Mouse (Mus musculus) ES-E14 (cell line): Measurements from ENCODE around the gene Strn. TPM values are rescaled to one million over a fixed set of nuclear protein-coding genes. Genes with fewer than 3 reads are reported as not detected.

Experiments used
- DNase-seq: peaks from one replicate; pipeline ENCODE4 v3.0.0-alpha.2; 2013; ENCODE audit warnings: low read depth, low spot score
- H3K27ac ChIP-seq: 2 replicates; pipeline ENCODE4 v1.5.1; 2012; ENCODE audit warnings: low read depth, mild to moderate bottlenecking, low read length, moderate library complexity, mixed read lengths; ENCODE audit not compliant: poor library complexity, insufficient read depth, severe bottlenecking
- H3K36me3 ChIP-seq: 2 replicates; pipeline ENCODE4 v1.6.1; 2012; ENCODE audit warnings: mild to moderate bottlenecking, low read length, moderate library complexity, mixed read lengths; ENCODE audit not compliant: control insufficient read depth, poor library complexity, insufficient read depth, severe bottlenecking
- H3K4me1 ChIP-seq, 2 experiments: fragments of 150-350 bp in 1 of 2; sonication (generic) in 1 of 2; 2 replicates each; pipeline ENCODE4 v1.6.1; 2012; ENCODE audit warnings: low read length in 2 of 2, mild to moderate bottlenecking in 1 of 2, mixed read lengths in 1 of 2; ENCODE audit not compliant: control insufficient read depth in 2 of 2, insufficient read depth in 2 of 2, poor library complexity in 1 of 2
- H3K4me3 ChIP-seq, 2 experiments: fragments of 150-350 bp in 1 of 2; sonication (generic) in 1 of 2; 2 replicates each; pipeline ENCODE4 v1.5.1; 2012; ENCODE audit warnings: low read length in 2 of 2, low read depth in 1 of 2, mild to moderate bottlenecking in 1 of 2, mixed read lengths in 1 of 2; ENCODE audit not compliant: insufficient read depth in 1 of 2, poor library complexity in 1 of 2, severe bottlenecking in 1 of 2
- H3K9ac ChIP-seq: 2 replicates; pipeline ENCODE4 v1.6.1; 2012; ENCODE audit warnings: low read depth, mild to moderate bottlenecking, low read length, mixed read lengths; ENCODE audit not compliant: poor library complexity, insufficient read depth, severe bottlenecking
- H3K9me3 ChIP-seq: fragments of 150-350 bp; sonication (generic); 2 replicates; pipeline ENCODE4 v1.6.1; 2012; ENCODE audit warnings: low read depth, mild to moderate bottlenecking, low read length; ENCODE audit not compliant: control insufficient read depth, insufficient read depth
- CHD2 ChIP-seq: IDR thresholded peaks from 2 replicates; pipeline ENCODE4 v1.6.1; 2014; ENCODE audit warnings: mild to moderate bottlenecking, low read depth, low read length, inconsistent platforms
- HCFC1 ChIP-seq: IDR thresholded peaks from 2 replicates; pipeline ENCODE4 v1.6.1; 2012; ENCODE audit warnings: low read length, inconsistent platforms, borderline replicate concordance; ENCODE audit not compliant: insufficient read depth
- MAFK ChIP-seq: IDR thresholded peaks from 2 replicates; pipeline ENCODE4 v1.6.1; 2014; ENCODE audit warnings: mild to moderate bottlenecking, low read depth, low read length, inconsistent platforms; ENCODE audit not compliant: insufficient read depth
- ZC3H11A ChIP-seq: IDR thresholded peaks from 2 replicates; pipeline ENCODE4 v1.6.1; 2012; ENCODE audit warnings: low read depth, mild to moderate bottlenecking, inconsistent platforms, low read length, borderline replicate concordance
- ZNF384 ChIP-seq: IDR thresholded peaks from 2 replicates; pipeline ENCODE4 v1.6.1; 2012; ENCODE audit warnings: low read depth, low read length, inconsistent platforms
- in situ Hi-C, 2 experiments: fragments of 600-800 bp; cut with MboI; formaldehyde crosslinking; loops; one replicate each; pipeline ENCODE4 v1.15.1; 2025; ENCODE audit warnings: low sequenced_read_pairs in 2 of 2, inconsistent platforms in 1 of 2; ENCODE audit not compliant: unreplicated experiment in 2 of 2
- total RNA-seq: library from RNA; depleted of rRNA; stranded (reverse); fragments of 300-350 nt; gene quantifications from 2 replicates; pipeline ENCODE4 v1.2.3, GENCODE M21; 2012

Strn gene
- total RNA-seq, 1 experiment = 15.2 TPM

DNA sequence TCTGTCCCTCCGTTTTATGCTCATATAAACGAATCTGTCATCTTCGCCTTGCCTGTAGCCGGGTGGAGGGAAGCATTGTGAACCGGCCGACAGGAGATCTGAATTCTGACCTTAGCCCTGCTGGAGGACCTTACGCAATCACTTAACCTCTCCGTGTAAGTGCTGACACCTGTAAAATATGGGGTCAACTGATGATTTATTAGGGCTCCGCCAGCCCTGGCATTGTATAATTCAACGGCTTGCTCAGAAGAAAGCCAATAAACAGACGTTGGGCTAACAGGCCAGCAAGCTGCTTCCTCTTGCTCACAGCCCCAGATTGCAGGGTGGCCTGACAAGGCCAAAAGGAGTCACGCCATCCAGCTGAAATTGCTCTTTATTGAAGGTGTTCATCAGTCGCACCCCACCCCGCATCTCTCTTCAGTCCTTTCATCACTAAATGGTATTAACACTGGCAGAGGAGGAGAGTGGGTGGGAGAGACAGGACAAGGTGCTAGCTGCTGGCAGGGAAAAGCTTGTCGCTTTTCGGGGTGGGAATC lies 128.8 kb downstream of the Strn start:
- no peak for DNase-seq
- Histone ChIP-seq H3K4me1 (peaks cover 0 to 5% of the 10 kb centered on the region in 2 experiments; a peak in 1 of 4 replicates), H3K9ac (no peak overlapping the region), H3K36me3 (no peaks in the 10 kb centered on the region), H3K4me3 (no peak overlapping the region; a peak in 1 of 4 replicates), H3K9me3 (no peaks in the 10 kb centered on the region), H3K27ac (no peak overlapping the region)
- no peak for TF ChIP-seq ZC3H11A
- in situ Hi-C loops = no loop called here

DNA sequence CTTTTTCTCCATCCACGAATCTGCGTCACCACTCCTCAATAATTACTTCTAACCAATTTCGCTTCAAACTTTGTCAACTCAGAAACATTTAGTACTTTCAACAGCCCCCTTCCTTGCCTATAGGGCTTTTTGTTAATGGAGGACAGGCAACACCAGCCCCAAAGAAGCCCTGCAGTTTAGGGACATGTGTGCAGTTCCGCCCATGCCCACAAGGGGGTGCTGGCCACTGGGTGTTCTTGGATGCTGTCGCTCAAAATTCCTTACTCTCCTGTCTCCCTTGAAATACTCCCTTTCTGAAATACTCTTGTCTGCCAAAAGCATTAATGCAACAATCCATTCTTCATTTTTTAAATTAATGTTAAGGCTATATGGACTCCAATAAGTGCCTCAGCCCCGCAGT lies 132.6 kb downstream of the Strn start:
- no peak overlapping the region for H3K9ac ChIP-seq
- no peaks in the 10 kb centered on the region for H3K36me3 ChIP-seq
- no peak for TF ChIP-seq MAFK
- TF ChIP-seq HCFC1 = no peak
- TF ChIP-seq ZC3H11A = peak; percentile 82
- no peak for TF ChIP-seq CHD2
- no peak for TF ChIP-seq ZNF384
- in situ Hi-C loops = no loop called here
- no peaks in the 10 kb centered on the region for H3K9me3 ChIP-seq
- H3K27ac ChIP-seq = no peak overlapping the region
- H3K4me1 ChIP-seq = peaks cover 0 to 5% of the 10 kb centered on the region in 2 experiments; a peak in 1 of 4 replicates
- peak; percentile 75 for DNase-seq
- no peak overlapping the region for H3K4me3 ChIP-seq

DNA sequence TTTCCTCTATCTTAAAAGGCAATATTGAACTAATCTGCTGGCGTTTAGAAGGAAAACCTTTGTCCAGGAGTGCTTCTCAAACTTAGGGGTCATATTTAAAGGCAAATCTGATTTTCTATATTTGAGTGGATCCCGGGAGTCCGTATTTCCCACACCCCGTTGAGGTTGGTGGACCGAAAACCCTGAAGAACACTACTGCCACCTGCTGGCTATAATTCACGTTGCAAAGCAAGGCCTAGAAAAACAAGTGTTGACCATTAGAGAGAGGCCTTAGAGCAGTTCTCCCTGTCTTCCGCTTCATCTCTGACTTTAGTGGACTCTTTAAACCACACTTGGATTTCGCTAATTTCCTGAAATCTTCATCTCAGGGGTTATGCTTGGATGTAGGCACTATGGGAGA lies 133.1 kb downstream of the Strn start:
- TF ChIP-seq ZC3H11A (peak; percentile 16; the same call in 1 of the 2 replicates), CHD2 (no peak)
- Histone ChIP-seq H3K9ac (no peak overlapping the region), H3K36me3 (no peaks in the 10 kb centered on the region), H3K27ac (no peak overlapping the region), H3K9me3 (no peaks in the 10 kb centered on the region), H3K4me3 (no peak overlapping the region), H3K4me1 (peaks cover 0 to 5% of the 10 kb centered on the region in 2 experiments; a peak in 1 of 4 replicates)
- peak; percentile 75 for DNase-seq
- in situ Hi-C loops = no loop called here

DNA sequence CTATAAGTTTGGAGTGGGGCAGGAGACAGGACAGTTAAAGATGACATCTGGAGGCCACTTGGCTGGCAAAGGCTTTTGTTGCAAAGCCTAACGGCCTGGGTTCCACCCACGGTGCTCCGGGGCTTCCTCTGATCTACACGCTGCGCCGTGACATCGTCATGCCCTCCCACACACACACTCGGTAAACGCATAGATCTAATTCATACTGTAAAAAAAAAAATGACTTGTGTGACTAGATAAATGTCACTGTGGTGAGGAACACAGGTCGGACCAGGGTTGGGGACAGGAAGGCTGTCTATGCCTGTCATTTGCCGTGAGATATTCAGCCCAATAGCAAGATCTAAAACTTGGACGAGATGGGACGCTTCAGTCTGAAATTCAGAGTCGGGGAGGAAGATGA lies 134.7 kb downstream of the Strn start:
- Histone ChIP-seq H3K4me3 (no peak overlapping the region), H3K9ac (no peak overlapping the region), H3K9me3 (no peaks in the 10 kb centered on the region), H3K36me3 (no peaks in the 10 kb centered on the region), H3K27ac (no peak overlapping the region), H3K4me1 (0 out of 4 replicates have a peak, but pooled peaks cover 0 to 2% of the 10 kb centered on the region in 2 experiments)
- no peak for DNase-seq
- in situ Hi-C loops = no loop called here
- no peak for TF ChIP-seq ZNF384
- no peak for TF ChIP-seq MAFK
- TF ChIP-seq ZC3H11A = no peak
- TF ChIP-seq CHD2 = no peak
- TF ChIP-seq HCFC1 = no peak

- no peak for TF ChIP-seq HCFC1
- no peak for TF ChIP-seq CHD2
- no peak for TF ChIP-seq ZC3H11A
- TF ChIP-seq ZNF384 = no peak
- TF ChIP-seq MAFK = no peak
- no peak for DNase-seq
- Histone ChIP-seq H3K4me3 (no peak overlapping the region), H3K9ac (no peak overlapping the region; the same call in 1 of the 2 replicates), H3K4me1 (0 out of 4 replicates have a peak, but pooled peaks cover 0 to 2% of the 10 kb centered on the region in 2 experiments), H3K27ac (no peak overlapping the region), H3K36me3 (no peaks in the 10 kb centered on the region), H3K9me3 (no peaks in the 10 kb centered on the region)
- in situ Hi-C loops = no loop called here
Observed at GRCm38 (mm10) chr17:78601601-78602000, 135.4 kb downstream of the Strn start.
